Mouse (Mus musculus): Measurements from ENCODE around the gene Nphs1. TPM values are rescaled to one million over a fixed set of nuclear protein-coding genes. Genes with fewer than 3 reads are reported as not detected.
"Not testable (repeated sequence)": the region's sequence is repeated elsewhere in the genome, so short reads cannot be mapped to it uniquely, and the experiment has no call there.

The Nphs1 gene
- total RNA-seq, 2 experiments from 2014 or later, result 0.26 to 0.32 TPM

GRCm38 (mm10) chr7:30476136-30476535, 18.0 kb downstream of the Nphs1 start:
- intact Hi-C loops (cut with DNase I); DNase-seq (ENCODE audit: extremely low spot score in 1 of 2, low spot score in 2 of 2): not testable (repeated sequence)

GRCm38 (mm10) chr7:30477415-30478381, 19.6 kb downstream of the Nphs1 start:
- DNase-seq (ENCODE audit: extremely low spot score in 1 of 2, low spot score in 2 of 2), result peak; percentile 38 to 52
- intact Hi-C loops (cut with DNase I), result no loop called here

GRCm38 (mm10) chr7:30484250-30484649, 26.1 kb downstream of the Nphs1 start:
- intact Hi-C loops (cut with DNase I), result no loop called here
- DNase-seq (ENCODE audit: extremely low spot score in 1 of 2, low spot score in 2 of 2), result no peak

- peak in 1 of 2 experiments; percentile 44 for DNase-seq (ENCODE audit: extremely low spot score in 1 of 2, low spot score in 2 of 2)
- intact Hi-C loops (cut with DNase I), result no loop called here
Observed at GRCm38 (mm10) chr7:30490251-30490956, 32.3 kb downstream of the Nphs1 start.

GRCm38 (mm10) chr7:30490957-30491307, 32.8 kb downstream of the Nphs1 start:
- DNase-seq (ENCODE audit: extremely low spot score in 1 of 2, low spot score in 2 of 2), result no peak
- intact Hi-C loops (cut with DNase I), result no loop called here

- intact Hi-C loops (cut with DNase I), result no loop called here
- peak; percentile 61 to 77 for DNase-seq (ENCODE audit: extremely low spot score in 1 of 2, low spot score in 2 of 2)
Observed at GRCm38 (mm10) chr7:30492765-30493164, 34.6 kb downstream of the Nphs1 start.

GRCm38 (mm10) chr7:30493401-30493931, 35.4 kb downstream of the Nphs1 start, which contains the start of gene Prodh2:
Prodh2 (plus strand) TSS chr7:30493622.
- intact Hi-C loops (cut with DNase I), result no loop called here
- DNase-seq (ENCODE audit: extremely low spot score in 1 of 2, low spot score in 2 of 2), result no peak

- intact Hi-C loops (cut with DNase I), result loop anchor here (2.0 kb wide), 1 partner anchor 55 kb away; no protein-coding TSS in a partner anchor
- not testable (repeated sequence) for DNase-seq (ENCODE audit: extremely low spot score in 1 of 2, low spot score in 2 of 2)
Observed at GRCm38 (mm10) chr7:30495506-30496042, 37.5 kb downstream of the Nphs1 start.

GRCm38 (mm10) chr7:30501159-30501558, 43.0 kb downstream of the Nphs1 start:
- intact Hi-C loops (cut with DNase I); DNase-seq (ENCODE audit: extremely low spot score in 1 of 2, low spot score in 2 of 2): not testable (repeated sequence)

GRCm38 (mm10) chr7:30508061-30508460, 49.9 kb downstream of the Nphs1 start:
- DNase-seq (ENCODE audit: extremely low spot score in 1 of 2, low spot score in 2 of 2), result peak in 1 of 2 experiments; percentile 31
- intact Hi-C loops (cut with DNase I), result no loop called here

GRCm38 (mm10) chr7:30515003-30515760, 57.1 kb downstream of the Nphs1 start:
- intact Hi-C loops (cut with DNase I), result no loop called here
- no peak for DNase-seq (ENCODE audit: extremely low spot score in 1 of 2, low spot score in 2 of 2)

- intact Hi-C loops (cut with DNase I), result no loop called here
- no peak for DNase-seq (ENCODE audit: extremely low spot score in 1 of 2, low spot score in 2 of 2)
Observed at GRCm38 (mm10) chr7:30518325-30518724, 60.2 kb downstream of the Nphs1 start.

- peak in 1 of 2 experiments; percentile 60 for DNase-seq (ENCODE audit: extremely low spot score in 1 of 2, low spot score in 2 of 2)
Observed at GRCm38 (mm10) chr7:30520396-30520795, 62.3 kb downstream of the Nphs1 start.

GRCm38 (mm10) chr7:30520856-30521255, 62.7 kb downstream of the Nphs1 start:
- intact Hi-C loops (cut with DNase I), result no loop called here
- DNase-seq (ENCODE audit: extremely low spot score in 1 of 2, low spot score in 2 of 2), result no peak

More at GRCm38 (mm10) chr7:30520396-30520795, 62.3 kb downstream of the Nphs1 start:
- intact Hi-C loops (cut with DNase I), result no loop called here

GRCm38 (mm10) chr7:30522871-30523270, 64.8 kb downstream of the Nphs1 start:
- intact Hi-C loops (cut with DNase I), result no loop called here
- DNase-seq (ENCODE audit: extremely low spot score in 1 of 2, low spot score in 2 of 2), result no peak

GRCm38 (mm10) chr7:30524487-30524886, 66.4 kb downstream of the Nphs1 start:
- no peak for DNase-seq (ENCODE audit: extremely low spot score in 1 of 2, low spot score in 2 of 2)
- intact Hi-C loops (cut with DNase I), result no loop called here

- no peak for DNase-seq (ENCODE audit: extremely low spot score in 1 of 2, low spot score in 2 of 2)
- intact Hi-C loops (cut with DNase I), result no loop called here
Observed at GRCm38 (mm10) chr7:30525954-30526353, 67.8 kb downstream of the Nphs1 start.

GRCm38 (mm10) chr7:30526399-30526798, 68.3 kb downstream of the Nphs1 start:
- DNase-seq (ENCODE audit: extremely low spot score in 1 of 2, low spot score in 2 of 2), result no peak
- intact Hi-C loops (cut with DNase I), result no loop called here
